Mouse (Mus musculus) hematopoietic stem cell, adult 5-6 weeks (primary cell): ENCODE results near the gene Alkbh2. TPM values are rescaled to one million over a fixed set of nuclear protein-coding genes. Genes with fewer than 3 reads are reported as not detected.

Experiments used
- total RNA-seq: library from RNA; stranded (forward); fragments of 172-1452, 232-1000 nt; gene quantifications from 2 replicates; pipeline ENCODE4 v1.2.3, GENCODE M21; 2017

Gene Alkbh2
- total RNA-seq, 1 experiment from 2014 or later, result 13.7 TPM

Other genes with a start within 250 kb of the Alkbh2 start
- gene Coro1c, start 219.5 kb downstream of the Alkbh2 start, total RNA-seq, result 85.8 and 110 TPM in 2 replicates
- 4.4 and 12.4 TPM in 2 replicates for gene Ssh1, start 134.3 kb downstream of the Alkbh2 start, total RNA-seq
- not detected in 2 replicates for gene Dao, start 124.5 kb downstream of the Alkbh2 start, total RNA-seq
- 8.4 and 9.4 TPM in 2 replicates for gene Usp30, start 62.8 kb downstream of the Alkbh2 start, total RNA-seq
- gene Svop, start 36.6 kb downstream of the Alkbh2 start, total RNA-seq, result not detected in 2 replicates
- gene Ung, start 2.2 kb upstream of the Alkbh2 start, total RNA-seq, result 24.6 and 27.7 TPM in 2 replicates
- 3.0 and 3.9 TPM in 2 replicates for gene Acacb, start 18.3 kb upstream of the Alkbh2 start, total RNA-seq
- 2.4 TPM in 1 of 2 replicates, not detected in the other for gene Foxn4, start 145.6 kb upstream of the Alkbh2 start, total RNA-seq
- 2.0 and 8.5 TPM in 2 replicates for gene Myo1h, start 160.9 kb upstream of the Alkbh2 start, total RNA-seq